Mouse (Mus musculus) embryonic fibroblast, embryonic 13.5 days (primary cell): ENCODE measurements at regions not wholly inside any gene's neighbourhood (a gene's known extent, or its start where the extent isn't known, plus 50 kb on each side); places are given as distances from the start of the nearest gene placed in this dataset.

ENCODE experiments used
- CTCF ChIP-seq: IDR thresholded peaks from 2 replicates; pipeline ENCODE4 v1.5.1; 2011; ENCODE audit warnings: mild to moderate bottlenecking, control low read depth, low read length, moderate library complexity, borderline replicate concordance; ENCODE audit not compliant: insufficient read depth
- POLR2A ChIP-seq: IDR thresholded peaks from 2 replicates; pipeline ENCODE4 v1.6.1; 2011; ENCODE audit warnings: low read depth, mild to moderate bottlenecking, control low read depth, low read length, moderate library complexity

GRCm38 (mm10) chr1:61525881-61526280 is 112.7 kb upstream of the Pard3b start:
- TF ChIP-seq CTCF (no peak), POLR2A (no peak)
